Mouse (Mus musculus) lung, postnatal 36 days (tissue): ENCODE measurements around the gene Aldh1a3.

ENCODE experiments used
- DNase-seq: peaks from one replicate; pipeline ENCODE4 v3.0.0; 2022; ENCODE audit warnings: mixed read lengths

The Aldh1a3 gene

DNA sequence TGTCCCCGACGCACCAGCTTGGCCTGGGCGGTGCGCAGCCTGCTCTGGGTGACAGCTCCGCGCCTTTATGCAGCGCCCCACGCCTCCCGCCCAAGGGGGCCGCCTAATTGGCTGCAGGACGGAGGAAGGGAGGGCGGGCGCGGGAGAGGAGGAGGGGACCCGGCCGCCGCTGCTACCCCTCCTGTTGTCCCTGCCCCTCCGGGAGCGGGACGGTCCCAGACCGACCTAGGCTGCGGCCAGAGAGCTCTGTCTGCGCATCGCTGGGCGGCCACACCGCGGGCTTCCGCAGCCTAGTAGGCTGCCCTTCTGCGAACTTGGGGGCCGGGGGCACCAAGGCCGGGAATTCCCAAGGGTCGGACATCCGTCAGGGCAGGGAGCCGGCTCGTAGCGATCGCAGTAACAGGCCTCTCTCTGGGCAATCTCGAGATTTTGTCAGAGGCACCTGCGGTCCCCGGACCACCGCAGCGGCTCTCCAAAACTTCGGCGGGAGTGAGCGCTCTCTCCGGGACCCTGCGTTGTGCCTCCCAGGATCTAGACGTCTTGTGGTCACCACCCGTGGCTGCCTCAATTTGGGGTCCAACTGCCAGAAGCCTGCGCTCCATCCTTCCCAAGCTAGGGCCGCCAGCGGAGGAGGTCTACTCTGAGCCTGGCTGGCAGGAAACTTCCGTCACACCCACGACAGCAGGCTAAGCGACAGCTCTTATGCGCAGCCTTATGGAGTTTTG is at the start of gene Aldh1a3:
Gene Aldh1a3 (minus strand): TSS at position 81 of the 725 bp plus-strand sequence.
- no peak for DNase-seq

DNA sequence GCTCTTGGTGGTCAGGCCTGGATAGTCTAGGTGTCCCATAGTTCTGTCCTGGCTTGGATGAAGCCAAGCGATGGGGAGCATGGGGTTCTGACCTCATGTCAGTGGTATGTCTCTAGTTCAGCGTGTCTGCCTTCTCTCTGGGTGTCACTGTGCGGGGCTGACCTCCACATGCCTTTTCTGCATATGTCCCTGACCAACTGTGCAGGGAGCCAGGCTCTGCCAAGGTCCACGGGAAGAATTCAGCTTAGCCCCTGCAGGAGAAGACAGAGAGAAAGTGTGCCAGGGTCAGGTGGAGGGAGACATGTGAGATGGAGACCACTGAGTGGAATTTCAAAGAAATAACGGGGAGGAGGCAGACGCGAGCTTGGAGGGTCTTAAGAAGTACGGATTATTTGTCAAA is 49.0 kb upstream of the Aldh1a3 start:
- DNase-seq, result no peak

DNA sequence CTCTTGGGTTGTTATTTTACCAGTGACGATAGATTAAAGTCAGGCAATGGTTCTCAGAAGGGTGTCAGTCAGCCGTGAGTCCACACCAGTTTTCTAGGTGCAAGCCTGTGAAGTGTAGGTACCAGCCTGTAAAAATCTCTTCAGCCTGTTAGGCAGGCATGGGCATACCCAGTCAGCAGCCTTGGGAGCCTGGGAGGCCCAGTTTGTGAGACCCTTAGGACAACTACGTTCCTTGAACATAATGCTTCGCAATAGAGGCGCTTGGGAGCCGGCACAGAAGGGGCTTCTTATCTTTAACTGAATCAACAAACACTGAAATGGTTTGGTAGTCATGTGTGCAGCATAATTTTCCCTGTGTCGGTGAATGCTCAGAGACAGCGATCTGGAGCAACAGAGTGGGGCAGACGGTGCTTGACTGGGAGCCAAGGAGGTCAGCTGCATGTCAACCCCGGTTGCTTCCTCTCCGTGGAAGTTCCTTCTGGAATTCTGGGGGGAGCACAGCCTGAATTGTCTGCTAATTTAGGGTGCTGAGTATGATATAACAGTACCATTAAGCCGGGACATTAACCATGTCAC is 44.4 kb upstream of the Aldh1a3 start:
- DNase-seq, result no peak

DNA sequence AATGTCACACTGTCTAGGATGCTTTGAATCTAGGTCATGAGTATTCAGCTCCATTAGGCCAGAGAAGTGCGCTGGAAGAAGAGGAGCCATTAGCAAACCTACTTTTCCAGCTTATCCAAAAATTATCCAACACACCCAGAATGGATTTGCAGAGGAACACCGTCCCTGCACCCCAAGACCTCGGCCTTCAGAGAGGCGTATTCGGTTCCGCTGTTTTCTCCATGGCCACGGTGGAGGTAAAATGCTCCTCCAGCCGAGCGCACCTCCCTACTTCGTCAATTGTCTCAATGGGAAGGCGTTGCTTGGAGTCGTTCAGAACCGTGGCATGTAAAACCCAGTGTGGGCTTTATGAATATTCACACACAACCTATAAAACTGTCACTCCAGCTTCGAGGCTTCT is 39.3 kb upstream of the Aldh1a3 start:
- DNase-seq, result no peak

DNA sequence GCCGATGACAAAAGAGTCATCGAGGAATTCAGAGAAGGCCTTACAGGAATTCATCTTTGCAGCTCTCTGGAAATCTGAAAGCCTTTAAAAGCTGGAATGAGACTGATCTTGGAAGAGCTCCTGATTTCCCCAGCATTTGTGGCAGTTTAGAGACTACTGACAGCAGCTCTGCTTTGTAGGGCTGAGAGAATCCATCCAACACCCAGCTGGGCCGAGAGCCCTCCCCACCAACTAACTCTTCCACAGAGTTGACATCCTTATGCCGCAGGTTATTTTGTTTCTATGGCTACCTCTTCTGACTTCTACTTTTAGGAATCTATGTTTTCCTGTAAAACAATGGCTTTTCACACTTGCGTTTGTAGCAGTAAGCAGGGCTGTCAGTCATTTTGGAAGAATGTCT is 37.9 kb upstream of the Aldh1a3 start:
- DNase-seq, result no peak

DNA sequence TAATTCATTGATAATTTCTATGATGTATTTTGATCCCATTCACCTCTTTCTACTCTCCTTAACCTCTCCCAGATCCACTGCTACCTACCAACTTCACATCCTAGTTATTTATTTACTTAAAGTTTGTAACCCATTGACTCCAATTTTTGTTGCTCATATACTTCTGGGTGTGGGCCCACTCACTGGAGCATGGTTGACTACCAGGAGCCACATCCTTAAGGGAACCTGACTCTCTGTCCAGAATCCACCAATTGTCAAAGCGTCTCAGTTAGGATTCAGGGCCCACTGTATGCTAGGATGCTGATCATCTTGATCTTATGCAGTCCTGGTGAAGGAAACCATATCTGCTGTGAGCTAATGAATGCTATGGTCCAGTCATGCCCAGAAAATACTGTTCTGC is 35.8 kb upstream of the Aldh1a3 start:
- no peak for DNase-seq

DNA sequence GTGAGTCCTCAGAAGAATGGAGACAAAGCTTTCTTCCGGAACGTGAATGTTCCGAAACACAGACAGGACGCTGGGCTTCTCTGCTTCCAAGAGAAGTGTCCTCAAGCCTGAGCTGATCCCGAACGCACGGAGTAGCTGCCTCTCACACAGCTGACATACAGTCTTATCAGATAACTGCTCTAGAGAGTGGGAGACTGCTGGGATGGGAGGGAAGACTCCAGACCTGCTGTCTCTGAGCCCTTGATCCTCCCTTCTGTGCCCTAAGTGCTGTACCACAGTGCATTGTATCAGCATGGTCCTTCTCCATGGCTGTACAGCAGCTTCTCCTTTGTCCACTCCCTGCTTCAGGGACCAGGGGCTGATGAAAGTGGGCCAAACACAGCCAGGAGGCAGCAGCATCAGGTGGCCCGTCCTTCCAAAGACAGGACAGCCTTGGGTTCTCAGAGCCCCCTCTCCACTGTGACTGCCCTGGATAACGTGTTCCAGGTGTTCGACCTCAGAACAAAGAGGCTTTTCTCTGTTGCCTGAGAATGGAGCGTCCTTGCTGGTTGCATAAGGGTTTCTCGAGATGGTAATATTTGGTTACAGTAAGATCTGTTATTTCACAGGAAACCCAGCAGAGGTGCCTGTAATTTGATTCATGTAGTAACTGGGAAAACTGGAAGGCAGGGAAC is 24.4 kb upstream of the Aldh1a3 start:
- DNase-seq, result no peak

DNA sequence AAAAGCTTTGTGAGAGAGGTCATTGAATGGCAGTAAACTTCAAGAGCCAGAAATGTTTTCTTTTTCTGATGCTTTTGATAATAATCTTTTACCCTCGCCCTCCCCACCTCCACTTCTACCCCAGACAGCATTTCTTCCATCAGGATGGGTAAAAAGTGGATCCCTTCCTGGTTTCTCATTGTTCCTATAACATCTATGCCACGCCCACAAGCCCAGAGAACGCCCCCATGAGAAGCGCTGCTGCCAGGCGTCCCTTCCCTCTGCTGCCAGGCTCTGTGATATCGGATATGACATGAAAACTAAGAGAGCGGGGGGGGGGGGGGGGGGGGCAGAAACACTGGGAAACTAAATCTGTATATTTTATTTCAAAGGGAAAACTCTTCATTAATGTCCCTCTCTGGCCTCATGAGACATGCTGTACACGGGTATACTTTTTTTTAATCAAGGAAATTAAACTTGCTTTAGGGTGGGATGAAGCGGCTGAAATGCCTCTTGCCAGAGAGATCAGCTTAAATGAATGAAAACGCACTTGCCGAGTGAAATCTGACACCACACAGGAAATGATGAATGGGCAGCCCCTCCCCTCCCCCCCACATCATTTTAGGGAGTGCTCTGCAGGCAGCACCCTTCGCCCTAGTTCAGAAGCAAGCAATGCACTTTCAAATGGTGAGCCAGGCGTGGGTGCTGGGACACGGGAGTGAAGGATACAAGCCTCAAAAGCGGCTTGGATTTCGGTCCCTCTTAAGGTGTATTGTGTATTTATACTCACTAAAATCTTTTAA is 22.8 kb upstream of the Aldh1a3 start:
- peak; percentile 35 for DNase-seq

DNA sequence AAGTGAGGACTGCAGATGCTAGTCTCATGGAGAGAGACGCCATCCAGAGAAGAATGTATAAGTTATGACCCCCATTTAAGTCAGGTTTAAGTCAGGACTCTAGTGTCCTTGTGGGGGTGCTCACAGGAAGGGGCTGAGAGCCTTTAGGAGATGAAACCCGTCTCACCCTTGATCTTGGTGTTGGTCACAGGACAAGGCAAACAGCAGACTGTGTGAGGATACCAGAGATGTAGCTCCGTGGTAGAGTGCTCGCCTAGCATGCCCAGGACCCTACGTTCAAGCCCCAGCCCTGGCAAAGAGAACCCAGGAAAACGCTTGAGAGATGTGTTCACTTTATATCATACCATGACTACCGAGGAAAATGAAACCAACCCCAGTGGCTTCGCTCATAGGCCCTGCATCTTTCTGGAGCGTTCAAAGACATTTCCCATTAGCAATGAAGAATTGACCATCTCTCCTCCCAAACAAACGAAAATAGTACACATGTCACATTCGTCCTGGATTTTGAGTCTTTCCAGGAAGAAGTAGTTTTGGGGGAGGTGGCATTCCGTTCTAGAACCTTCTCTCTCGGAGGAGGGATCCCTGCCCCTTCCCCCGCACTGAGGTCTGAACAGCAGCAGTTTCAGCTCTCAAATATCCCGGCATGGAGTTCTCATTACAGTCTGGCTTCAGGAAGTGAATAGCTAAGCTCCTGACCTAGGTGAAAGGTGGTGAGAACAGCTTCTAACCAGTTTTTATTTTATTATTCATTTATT is 21.6 kb upstream of the Aldh1a3 start:
- no peak for DNase-seq

DNA sequence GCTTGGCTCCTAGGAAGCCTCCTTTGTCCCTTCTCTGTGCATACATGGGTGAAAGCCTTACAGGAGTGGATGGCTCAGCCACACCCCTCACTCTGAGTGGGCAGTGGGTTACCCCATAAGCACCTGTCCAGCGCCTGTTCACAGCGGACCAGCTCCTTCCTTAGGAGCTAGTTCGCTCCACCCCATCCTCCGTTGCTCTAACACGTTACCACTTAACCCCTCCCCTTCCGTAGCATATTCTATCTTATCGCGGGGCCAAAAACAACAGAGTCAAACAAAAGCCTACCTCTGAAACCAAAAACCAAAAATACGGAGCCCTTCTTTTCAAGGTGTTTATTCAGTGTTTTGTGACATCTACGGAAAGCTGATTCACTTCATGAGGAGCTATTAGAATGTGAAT is 21.0 kb upstream of the Aldh1a3 start:
- DNase-seq, result no peak

DNA sequence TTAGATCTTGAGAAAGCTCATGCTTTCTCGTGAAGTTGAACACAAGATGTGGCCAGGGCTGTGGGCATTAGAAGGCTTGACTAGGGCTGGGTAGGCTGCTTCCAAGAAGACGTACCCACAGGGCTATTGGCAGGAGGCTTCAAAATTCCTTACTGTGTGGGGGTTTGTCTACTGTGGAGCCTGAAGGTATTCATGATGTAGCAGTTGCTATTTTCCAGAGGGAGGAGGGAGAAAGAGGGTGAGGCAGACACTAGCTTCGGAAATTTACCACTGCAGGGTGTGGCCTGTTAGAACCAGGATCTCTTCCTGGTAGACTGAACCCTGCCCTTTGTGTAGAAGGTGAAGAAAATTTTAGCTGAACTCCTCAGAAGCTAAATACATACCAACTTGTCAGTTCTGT is 19.5 kb upstream of the Aldh1a3 start:
- no peak for DNase-seq

DNA sequence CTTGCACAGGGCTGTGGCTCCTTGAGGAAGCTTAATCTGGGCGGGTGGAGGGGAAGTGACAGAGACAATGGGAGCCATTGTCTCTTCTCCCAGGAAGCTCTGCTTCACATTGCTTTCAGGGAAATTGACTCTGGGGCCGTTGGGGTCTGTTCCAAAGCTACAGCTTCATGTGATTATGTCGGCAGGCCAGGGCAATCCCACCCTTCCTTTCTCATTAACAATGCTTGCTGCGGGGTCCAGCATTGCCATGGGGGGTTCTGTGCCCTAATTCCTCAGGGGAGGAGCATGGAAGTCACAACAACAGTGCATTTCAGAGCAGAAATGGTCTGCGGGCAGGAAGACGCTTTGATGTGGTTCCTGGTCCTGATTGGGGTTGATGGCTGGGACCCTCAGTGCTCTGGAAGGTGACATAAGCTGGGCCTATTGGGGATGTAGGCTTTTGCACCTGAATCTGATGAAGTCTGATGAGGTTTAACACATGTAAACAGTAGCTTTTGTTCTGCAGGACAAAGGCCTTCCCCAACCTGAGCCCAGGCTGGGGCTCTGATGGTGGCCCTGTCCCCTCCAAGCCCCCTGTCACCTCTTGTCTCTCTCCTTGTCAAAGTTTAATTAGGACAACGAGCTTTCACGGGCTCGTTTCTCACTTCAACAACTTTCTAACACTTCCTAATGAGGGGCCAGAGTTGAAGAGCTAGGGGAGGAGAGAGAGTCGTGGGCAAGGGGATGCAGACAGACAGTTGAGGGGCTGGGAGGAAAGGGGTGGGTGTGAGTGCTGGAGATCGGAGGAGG is 18.0 kb upstream of the Aldh1a3 start:
- DNase-seq, result no peak

DNA sequence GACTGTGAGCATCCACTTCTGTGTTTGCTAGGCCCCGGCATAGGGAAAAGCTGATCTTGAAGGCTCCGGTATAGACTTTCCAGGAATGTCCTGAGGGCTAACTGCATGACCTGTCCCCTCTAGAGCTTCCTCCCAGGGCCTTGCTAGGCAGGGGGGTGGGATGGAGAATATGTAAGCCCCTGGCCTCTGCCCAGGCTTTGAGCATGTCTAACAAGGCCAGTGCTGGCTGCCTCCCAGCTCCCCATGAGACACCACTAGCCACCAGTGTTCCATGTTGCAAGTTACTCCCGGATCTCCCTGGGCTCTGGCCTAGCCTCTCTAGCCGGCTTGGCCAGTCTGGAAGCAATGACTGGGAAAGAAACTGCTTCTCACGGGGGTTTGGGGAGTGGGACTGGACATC is 17.4 kb upstream of the Aldh1a3 start:
- DNase-seq, result no peak

DNA sequence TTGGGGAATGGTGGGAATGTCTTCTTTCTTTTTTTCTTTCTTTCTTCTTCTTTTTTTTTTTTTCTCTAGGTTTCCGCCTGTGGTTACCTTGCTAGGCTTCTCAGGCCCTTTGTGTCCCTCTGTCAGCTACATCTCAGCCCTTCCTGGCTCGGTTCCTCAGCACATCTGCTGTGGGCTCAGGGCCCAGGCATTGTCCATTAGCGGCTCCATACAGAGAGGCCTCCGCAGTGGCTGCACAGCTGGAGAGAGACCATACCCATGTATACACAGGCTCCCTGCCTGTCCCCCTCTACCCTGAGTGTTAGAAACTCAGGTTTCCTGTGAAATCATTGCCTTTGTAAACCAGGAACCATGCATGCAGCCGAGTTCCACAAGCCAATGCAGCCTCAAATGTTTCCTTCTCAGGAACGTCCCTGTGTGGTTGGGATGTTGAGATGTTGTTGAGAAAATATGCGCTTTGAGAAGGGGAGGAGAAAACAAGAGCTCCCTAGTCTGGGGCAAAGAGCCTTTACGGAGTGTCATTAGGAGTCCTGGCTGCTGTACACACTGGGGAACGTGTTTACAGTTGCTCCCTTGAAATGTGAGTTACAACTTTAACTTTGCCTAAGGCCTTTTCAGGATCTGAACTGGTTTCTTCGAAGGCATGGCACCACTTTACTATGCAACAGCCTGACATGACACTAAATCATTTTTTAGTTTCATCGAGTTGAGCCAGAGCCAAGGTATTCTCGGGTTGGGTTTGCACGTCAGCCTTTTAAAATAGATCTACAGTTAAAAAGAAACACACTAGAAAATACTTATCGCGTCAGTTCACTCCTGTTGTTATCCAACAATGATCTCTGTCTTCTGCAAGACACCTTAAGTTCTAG is 15.4 kb upstream of the Aldh1a3 start:
- DNase-seq, result peak; percentile 11

DNA sequence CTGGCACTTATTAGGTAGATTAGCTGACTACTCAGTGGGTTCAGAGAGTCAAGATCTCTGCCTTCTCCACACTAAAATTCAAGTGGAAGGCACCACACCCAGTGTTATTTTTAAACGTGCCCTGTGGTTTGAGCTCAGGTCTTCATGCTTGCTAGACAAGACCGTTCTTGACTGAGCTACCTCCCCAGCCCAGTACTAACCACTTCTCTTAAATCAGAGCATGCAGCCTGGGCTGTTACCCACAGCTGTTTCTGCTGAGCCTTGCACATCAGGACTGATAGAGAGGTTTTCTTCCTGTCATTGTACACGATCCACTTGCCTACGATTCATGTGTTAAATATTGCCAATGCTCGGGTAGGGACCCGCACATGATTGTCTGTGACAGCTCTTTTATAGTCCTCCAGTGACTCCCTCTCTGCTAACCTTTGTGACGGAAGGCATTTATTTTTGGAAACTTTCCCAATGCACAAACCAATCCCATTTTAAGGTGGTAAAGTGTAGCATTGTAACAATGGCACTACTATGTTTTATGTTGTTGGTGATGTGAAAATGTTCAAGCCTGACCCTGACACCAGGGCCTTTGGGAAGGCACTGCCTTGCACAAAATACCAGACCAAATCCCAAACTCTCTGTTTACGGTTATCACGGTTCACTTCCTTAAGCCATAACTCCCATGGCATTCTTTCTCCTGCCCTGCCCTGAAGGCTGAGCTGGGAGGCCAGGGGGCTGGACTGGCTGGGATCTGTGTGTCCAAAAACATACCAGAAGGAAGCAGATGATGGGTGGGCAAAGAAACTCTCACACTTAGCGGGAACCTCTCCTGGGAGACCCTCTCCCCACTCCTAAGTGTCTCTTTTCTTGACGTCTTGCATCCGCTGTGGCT is 11.7 kb upstream of the Aldh1a3 start:
- no peak for DNase-seq

DNA sequence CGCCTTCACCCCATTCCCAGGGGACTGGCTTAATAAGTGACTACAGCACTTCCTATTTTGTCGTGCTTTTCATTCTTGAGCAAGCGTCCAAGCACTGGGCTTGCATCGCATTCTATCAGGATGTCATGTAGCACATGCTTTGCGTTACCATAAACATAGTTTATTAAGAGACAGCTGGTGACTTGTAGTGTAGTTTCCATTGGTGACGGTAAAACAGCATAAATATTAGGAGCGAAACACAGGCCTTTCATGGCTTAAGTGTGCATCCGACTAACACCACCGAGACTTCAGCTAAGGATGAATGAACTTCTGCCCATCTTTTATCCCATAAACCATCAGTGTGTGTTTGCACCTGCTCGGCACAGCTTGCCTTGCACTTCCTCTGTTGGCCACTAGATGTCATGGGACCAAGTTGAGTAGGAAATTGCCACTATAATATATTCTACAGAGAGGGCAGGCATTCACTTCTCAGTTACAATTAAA is 7.2 kb upstream of the Aldh1a3 start:
- DNase-seq, result peak; percentile 82

DNA sequence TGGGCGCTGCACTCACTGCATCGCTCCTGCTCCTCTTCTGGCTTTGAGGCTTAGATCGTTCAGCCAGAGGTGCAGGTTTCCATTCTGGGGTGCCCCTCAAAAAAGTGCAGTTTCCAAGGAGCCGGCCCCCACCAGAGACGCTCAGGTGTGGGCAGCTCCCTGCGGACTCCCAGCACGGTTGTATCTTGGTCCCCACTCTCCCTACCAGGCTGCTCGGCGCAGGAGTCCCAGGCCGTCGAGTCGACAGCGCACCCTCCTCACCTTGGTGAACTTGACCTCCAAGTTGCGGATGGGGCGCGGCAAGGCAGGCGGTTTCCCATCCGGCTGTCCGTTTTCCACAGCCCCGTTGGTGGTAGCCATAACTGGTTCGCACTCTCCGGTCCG is 272 bp downstream of the Aldh1a3 start:
- no peak for DNase-seq

DNA sequence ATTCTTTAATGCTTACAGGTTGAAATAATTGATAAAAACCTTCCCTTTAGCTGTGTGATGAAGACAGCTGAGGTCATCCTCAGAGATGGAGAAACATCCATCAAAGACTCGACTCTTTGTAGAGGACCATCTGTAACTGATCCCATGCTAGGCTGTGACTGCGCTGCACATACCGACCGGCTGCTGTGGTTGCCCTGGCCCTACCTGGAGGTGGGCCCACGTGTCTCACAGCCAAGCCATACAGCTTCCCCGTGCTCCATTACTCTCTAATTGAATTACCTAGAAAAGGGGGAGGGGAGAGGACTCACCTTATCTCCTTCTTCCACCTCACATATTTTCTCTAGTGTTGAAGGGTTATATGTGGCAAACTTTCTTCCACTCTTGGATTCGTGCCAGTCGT is 5.4 kb downstream of the Aldh1a3 start:
- DNase-seq, result no peak

DNA sequence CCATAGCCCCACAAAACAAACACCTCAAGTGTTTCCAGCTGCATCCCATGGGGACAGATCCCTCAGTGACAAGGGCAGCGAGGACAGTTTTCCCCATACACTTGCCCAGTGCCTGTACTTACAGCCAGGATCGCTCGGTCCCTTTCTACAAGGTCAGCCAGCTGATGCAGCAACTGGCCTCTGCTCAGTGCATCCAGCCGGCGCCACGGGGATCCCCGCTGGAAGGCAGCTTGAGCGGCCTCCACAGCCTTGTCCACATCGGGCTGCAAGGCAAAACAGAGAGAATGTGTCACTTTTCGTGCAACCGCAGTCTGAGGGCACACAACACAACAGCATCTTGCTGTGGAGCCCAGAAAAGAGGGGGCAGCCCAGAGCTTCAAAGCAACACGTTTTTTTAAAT is 8.3 kb downstream of the Aldh1a3 start:
- DNase-seq, result no peak

DNA sequence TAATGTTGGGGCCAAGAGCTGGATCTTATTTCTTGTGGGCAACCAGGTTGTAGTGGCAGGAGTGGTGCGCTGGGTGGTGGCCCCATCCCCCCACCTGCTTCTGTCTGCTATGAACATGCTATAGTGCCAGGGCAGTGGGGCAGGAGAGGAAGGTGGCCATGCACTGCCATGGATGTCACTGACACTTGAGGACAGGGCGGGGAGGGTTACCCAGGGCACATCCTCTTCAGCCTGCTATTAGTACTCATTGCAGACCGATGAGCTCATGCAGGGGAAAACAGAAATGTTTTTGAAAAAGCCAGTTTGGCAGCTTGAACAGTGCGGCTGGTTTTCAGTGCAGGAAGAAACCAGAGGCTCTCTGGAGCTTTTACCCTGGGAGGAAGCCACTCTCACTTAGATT is 10.5 kb downstream of the Aldh1a3 start:
- no peak for DNase-seq
